Mouse (Mus musculus) mouse embryonic stem cell (cell line): ENCODE measurements around the gene Gse1.

Experiments
- in situ Hi-C, 2 experiments: fragments of 300-500 bp; cut with MboI; formaldehyde crosslinking; loops; 1 replicate in 1 of 2; 3 replicates in 1 of 2; pipeline ENCODE4 v1.14.3; 2019 to 2020; ENCODE audit warnings: low sequenced_read_pairs in 2 of 2, low pct_unique_long_range_greater_than_20kb in 1 of 2, mixed read lengths in 1 of 2; ENCODE audit not compliant: unreplicated experiment in 1 of 2

Gene Gse1

DNA sequence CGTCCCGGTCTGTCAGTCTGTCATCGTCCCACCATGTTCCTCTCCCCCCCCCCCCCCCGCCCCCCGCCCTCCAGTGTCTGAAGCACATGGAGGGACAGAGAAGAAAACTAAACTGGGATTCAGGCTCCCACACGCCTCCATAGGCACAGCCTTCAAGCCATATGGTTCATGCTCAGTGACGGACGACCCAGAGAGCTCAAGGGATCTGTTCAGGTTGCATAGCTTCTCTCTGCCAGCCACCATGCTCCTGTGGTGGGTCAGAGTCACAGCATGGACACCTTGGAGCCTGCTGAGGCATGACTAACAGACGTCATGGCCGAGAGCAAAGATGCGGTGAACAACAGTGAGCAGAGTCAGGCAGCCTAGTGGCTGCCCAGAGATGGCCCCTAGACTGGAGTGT is 187.2 kb downstream of the Gse1 start:
- in situ Hi-C loops: no loop called here

GRCm38 (mm10) chr8:120416173-120416521 is 187.9 kb downstream of the Gse1 start:
- in situ Hi-C loops: no loop called here

DNA sequence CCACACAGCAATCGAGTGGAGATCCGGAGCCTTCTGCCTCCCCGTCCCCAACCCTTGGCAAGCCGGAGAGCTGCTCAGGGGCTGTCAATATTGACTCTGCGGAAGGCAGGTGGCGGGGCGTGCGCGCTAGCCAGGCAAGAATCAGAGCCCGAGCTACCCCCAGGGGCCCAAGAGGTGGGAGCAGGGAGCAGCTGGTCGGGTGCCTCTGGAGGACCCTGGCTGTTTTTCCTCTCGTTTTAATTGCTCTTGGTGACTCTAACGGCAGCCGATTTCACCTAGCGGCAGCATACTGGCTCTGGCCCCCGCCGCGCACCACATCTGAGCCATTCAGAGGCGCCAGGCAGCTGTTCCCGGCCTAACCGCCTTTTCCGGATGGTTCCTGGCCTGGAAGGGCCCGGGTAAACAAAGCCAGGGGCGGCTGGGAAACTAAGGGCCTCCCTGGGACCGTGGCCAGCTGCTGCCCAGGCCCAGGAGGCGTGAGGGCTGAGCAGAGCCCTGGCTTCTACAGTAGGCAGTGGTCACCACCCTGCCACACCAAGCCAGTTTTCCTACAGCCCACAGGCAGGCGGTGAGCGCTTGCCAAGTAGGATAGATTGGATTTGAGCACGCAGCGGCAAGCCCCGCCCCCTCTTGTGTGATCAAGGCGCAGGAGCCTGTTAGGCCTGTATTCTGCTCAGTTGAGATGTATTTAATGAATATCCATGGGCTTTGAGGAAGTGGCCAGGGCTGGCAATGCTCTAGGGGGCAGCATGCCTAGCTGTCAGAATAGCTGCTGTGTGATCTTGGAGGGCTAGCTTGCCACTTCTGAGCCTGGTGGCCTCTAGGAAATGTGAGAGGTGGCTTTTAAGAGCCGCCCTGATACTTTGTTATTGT is 188.5 kb downstream of the Gse1 start:
- in situ Hi-C loops: no loop called here

- in situ Hi-C loops: no loop called here
Observed at GRCm38 (mm10) chr8:120418188-120418587, 189.9 kb downstream of the Gse1 start.

DNA sequence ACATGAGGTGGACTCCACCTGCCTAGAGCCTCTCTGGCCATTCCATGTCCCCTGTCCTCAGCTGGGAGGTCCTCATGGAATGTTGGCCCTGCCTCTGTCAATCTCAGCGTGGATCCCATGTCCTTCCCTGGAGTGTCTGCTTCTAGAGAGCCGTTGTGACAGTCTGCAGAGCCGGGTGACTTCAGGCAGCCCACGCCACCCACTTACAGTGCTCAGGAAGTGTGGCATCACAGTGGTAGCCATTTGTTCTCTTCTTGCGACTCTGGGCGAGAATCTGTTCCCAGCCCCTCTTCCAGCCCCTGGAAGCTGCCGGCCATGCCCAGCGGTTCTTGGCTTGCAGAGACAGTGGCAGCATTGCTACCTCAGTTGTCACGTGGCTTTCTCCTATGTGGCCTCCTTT is 191.4 kb downstream of the Gse1 start:
- in situ Hi-C loops: no loop called here

- in situ Hi-C loops: no loop called here
Observed at GRCm38 (mm10) chr8:120420226-120420625, 192.0 kb downstream of the Gse1 start.

DNA sequence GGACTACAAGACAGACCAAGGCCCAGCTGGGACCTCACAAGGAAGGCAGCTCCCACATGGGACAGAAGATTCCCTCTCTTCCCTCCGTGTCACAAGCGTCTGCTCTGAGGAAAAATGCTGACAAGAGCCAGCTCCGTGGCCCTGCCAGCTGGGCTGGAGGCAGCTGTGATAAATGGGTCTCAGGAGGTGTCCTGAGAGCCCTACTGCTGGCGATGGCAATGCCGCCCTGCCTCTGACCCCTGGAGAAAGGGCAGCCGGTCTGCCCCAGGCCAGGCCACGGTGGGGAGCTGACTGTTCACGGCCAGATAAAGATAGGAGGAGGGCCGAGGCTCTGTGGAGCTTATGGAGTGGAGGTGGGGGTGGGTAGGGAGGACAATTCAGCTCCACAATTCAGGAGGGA is 193.4 kb downstream of the Gse1 start:
- in situ Hi-C loops: no loop called here

DNA sequence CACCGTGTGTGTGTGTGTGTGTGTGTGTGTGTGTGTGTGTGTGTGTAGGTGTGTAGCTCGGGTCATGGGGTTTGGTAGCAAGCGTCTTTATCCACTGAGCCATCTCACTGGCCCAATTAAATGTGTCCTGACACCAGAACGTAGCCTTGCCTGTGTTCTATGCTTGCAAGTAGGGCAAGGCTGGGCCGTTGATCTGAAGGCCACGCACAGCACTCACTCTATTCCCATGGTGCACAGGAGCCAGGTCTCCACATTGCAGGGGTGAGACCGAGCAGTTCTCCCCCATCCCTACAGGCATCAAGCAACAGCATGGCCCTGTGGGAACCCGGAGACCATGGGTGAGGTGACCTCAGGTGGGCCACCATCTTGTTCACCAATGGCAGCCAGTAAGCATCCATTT is 194.0 kb downstream of the Gse1 start:
- in situ Hi-C loops: no loop called here

- in situ Hi-C loops: no loop called here
Observed at GRCm38 (mm10) chr8:120423576-120423975, 195.3 kb downstream of the Gse1 start.

- in situ Hi-C loops: no loop called here
Observed at GRCm38 (mm10) chr8:120424829-120425198, 196.6 kb downstream of the Gse1 start.

GRCm38 (mm10) chr8:120425199-120425941 is 197.1 kb downstream of the Gse1 start:
- in situ Hi-C loops: no loop called here

- in situ Hi-C loops: no loop called here
Observed at GRCm38 (mm10) chr8:120426105-120426504, 197.8 kb downstream of the Gse1 start.

DNA sequence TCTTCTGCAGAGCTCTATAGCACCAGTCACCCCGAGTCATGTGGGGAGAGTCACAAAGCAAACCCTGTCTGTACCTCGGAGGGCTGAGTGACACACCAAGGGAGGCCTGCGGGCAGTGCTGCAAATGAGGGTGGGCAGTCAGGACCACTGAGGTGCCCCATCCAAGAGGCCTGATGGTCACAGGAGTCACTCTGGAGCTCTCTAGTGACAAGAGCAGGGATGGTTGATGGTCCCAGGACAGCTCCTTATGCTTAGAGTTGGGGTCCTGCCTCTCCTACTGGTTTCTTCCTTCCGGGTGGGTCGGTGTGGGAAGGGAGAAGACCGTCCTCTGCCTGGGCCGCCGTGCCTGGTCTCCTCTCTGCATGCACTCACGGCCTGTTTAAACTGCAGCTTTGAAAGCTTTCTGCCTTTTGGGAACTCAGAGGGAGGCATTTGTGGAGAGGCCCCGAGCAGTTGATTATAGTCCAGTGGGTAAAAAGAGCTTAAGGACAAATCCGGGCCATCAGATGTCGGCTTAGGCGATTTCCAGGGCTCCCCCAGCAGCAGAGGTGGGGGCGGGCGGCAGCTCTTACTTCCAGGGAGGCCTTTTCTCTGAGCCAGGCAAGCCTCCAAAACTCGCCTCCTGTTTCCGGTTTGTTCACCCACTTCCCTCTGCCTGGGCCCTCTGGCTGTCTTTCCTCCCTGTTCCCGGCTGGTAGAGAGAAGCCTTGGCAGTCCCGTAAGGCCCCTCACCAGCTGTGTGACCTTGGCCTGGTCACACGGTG is 198.5 kb downstream of the Gse1 start:
- in situ Hi-C loops: no loop called here

DNA sequence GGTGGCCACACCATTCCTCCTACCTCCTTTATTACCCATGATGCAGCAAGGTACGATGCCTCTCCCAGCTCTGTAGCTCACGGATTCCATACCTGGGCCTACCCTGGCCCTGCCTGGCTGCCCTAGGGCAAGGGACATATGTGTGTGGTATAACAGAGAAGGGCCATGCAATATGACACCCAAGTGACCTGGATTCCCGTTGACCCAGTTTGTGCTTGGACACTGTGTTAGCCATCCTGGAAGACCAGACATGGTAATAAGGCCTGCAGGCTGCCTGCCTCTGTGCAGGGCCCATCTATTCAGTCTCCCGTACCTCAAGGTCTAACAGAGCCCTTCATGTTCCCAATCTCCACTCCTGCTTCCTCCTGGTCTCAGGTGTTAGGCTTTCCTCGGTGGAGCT is 200.2 kb downstream of the Gse1 start:
- in situ Hi-C loops: no loop called here

GRCm38 (mm10) chr8:120429116-120429515 is 200.9 kb downstream of the Gse1 start:
- in situ Hi-C loops: no loop called here

DNA sequence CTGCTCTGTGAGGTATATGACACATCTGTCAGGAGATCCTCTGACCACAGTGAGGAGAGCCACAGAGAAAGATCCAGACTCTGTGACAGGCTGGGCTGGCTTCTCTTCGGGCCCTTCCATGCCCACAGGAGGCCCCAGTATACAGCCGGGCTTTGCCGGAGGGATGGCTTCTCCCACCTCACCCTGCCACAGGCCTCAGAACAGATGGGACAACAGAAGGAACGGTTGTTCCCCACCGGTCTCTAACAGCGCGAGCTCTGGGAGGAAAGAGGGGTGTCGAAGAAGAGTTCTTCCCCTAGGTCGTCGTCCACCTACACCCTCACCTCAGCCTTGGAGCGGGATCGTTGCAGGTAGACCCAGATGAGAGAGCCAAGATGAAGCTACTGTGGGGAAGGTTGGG is 202.8 kb downstream of the Gse1 start:
- in situ Hi-C loops: no loop called here

- in situ Hi-C loops: no loop called here
Observed at GRCm38 (mm10) chr8:120432438-120432837, 204.2 kb downstream of the Gse1 start.

- in situ Hi-C loops: no loop called here
Observed at GRCm38 (mm10) chr8:120433143-120433542, 204.9 kb downstream of the Gse1 start.

DNA sequence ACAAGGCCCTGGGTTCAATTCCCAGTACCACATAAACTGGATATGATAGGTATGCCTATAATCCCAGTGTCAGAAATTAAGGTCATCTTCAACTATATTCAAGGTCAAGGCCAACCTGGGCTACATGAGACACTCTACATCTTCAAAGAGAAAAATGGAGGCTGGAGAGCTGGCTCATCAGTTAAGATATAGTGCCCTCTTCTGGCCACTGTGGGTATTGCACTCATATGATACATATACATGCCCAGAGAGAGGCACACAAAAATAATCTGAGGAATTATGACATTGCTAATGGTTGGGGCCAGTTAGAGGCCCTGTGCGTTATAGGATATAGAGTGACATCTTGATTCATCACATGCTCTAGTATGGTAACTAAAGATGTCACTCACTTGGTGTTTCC is 205.5 kb downstream of the Gse1 start:
- in situ Hi-C loops: no loop called here
